Mouse (Mus musculus) heart, embryonic 12.5 days (tissue): ENCODE results near the gene Sema7a. TPM values are rescaled to one million over a fixed set of nuclear protein-coding genes. Genes with fewer than 3 reads are reported as not detected.

ENCODE experiments used
- ATAC-seq: fragments of 200-750 bp; cut with Nextera tagmentation; 2 replicates; pipeline ENCODE4 v1.8.0; 2017; ENCODE audit warnings: moderate TSS enrichment, moderate library complexity; ENCODE audit not compliant: insufficient number of reproducible peaks, low FRiP score
- H3K27ac ChIP-seq: fragments of 300-500 bp; sonication (generic); 2 replicates; pipeline ENCODE4 v1.5.1; 2016; ENCODE audit warnings: mild to moderate bottlenecking, moderate library complexity; ENCODE audit not compliant: poor library complexity, severe bottlenecking
- H3K27me3 ChIP-seq: fragments of 300-500 bp; sonication (generic); replicated peaks from 2 replicates; pipeline ENCODE4 v1.6.1; 2016; ENCODE audit warnings: mild to moderate bottlenecking, moderate library complexity
- H3K36me3 ChIP-seq: fragments of 300-500 bp; sonication (generic); 2 replicates; pipeline ENCODE4 v1.6.1; 2016; ENCODE audit warnings: mild to moderate bottlenecking, moderate library complexity
- H3K4me1 ChIP-seq: fragments of 300-500 bp; sonication (generic); replicated peaks from 2 replicates; pipeline ENCODE4 v1.6.1; 2016; ENCODE audit warnings: mild to moderate bottlenecking
- H3K4me2 ChIP-seq: fragments of 300-500 bp; sonication (generic); 2 replicates; pipeline ENCODE4 v1.6.1; 2016; ENCODE audit warnings: mild to moderate bottlenecking, moderate library complexity
- H3K4me3 ChIP-seq: fragments of 300-500 bp; sonication (generic); 2 replicates; pipeline ENCODE4 v1.5.1; 2016; ENCODE audit warnings: mild to moderate bottlenecking
- H3K9ac ChIP-seq: fragments of 300-500 bp; sonication (generic); 2 replicates; pipeline ENCODE4 v1.6.1; 2016; ENCODE audit warnings: mild to moderate bottlenecking, moderate library complexity
- H3K9me3 ChIP-seq: fragments of 300-500 bp; sonication (generic); replicated peaks from 2 replicates; pipeline ENCODE4 v1.6.1; 2016; ENCODE audit warnings: mild to moderate bottlenecking, moderate library complexity
- WGBS: fragments of 180-500 bp; shearing (Covaris S2); methylation state at CpG from one replicate; pipeline ENCODE4 v1.1.7; 2016; 5-methylcytosine and 5-hydroxymethylcytosine counted together
- polyA plus RNA-seq: library from polyadenylated mRNA; unstranded; fragments of >200 nt; fragmentation: Nextera tagmentation; extraction: Ambion mirVana; gene quantifications from 2 replicates; pipeline ENCODE4 v1.2.1, GENCODE M21; 2016

Sema7a gene
- polyA plus RNA-seq, 1 experiment from 2014 or later, result 0.14 TPM

GRCm38 (mm10) chr9:57961863-57962778 is 22.2 kb downstream of the Sema7a start:
- H3K4me2 ChIP-seq, result no peak overlapping the region
- H3K36me3 ChIP-seq, result no peaks in the 10 kb centered on the region
- H3K9ac ChIP-seq, result no peak overlapping the region
- whole genome bisulfite sequencing, result 56% methylated on average over 17 of the region's 17 CpGs
- no peak overlapping the region for H3K4me3 ChIP-seq
- H3K27ac ChIP-seq, result no peak overlapping the region
- peaks cover 32% of the 10 kb centered on the region for H3K4me1 ChIP-seq
- H3K27me3 ChIP-seq, result no peaks in the 10 kb centered on the region; the same call in 1 of the 2 replicates
- H3K9me3 ChIP-seq, result no peaks in the 10 kb centered on the region
- no peak for ATAC-seq

GRCm38 (mm10) chr9:57963249-57963997 is 23.5 kb downstream of the Sema7a start:
- Histone ChIP-seq H3K27me3 (no peaks in the 10 kb centered on the region; the same call in 1 of the 2 replicates), H3K9ac (no peak overlapping the region), H3K9me3 (no peaks in the 10 kb centered on the region), H3K4me1 (peaks cover 40% of the 10 kb centered on the region), H3K27ac (no peak overlapping the region), H3K4me2 (no peak overlapping the region), H3K36me3 (no peaks in the 10 kb centered on the region), H3K4me3 (no peak overlapping the region)
- ATAC-seq, result no peak
- 81% methylated on average over 4 of the region's 4 CpGs for WGBS

GRCm38 (mm10) chr9:57963998-57964395 is 24.1 kb downstream of the Sema7a start:
- ATAC-seq, result no peak
- Histone ChIP-seq H3K27me3 (no peaks in the 10 kb centered on the region; the same call in 1 of the 2 replicates), H3K4me2 (no peak overlapping the region), H3K4me3 (no peak overlapping the region), H3K9me3 (no peaks in the 10 kb centered on the region), H3K4me1 (peaks cover 40% of the 10 kb centered on the region), H3K9ac (no peak overlapping the region), H3K36me3 (no peaks in the 10 kb centered on the region), H3K27ac (no peak overlapping the region)
- WGBS, result 71% methylated on average over 5 of the region's 5 CpGs

- Histone ChIP-seq H3K9ac (no peak overlapping the region), H3K27ac (no peak overlapping the region), H3K4me3 (no peak overlapping the region), H3K36me3 (no peaks in the 10 kb centered on the region), H3K27me3 (no peaks in the 10 kb centered on the region; the same call in 1 of the 2 replicates), H3K4me2 (no peak overlapping the region), H3K9me3 (no peaks in the 10 kb centered on the region), H3K4me1 (peaks cover 37% of the 10 kb centered on the region)
- ATAC-seq, result no peak
- 83% methylated on average over 6 of the region's 6 CpGs for WGBS
These were observed 24.8 kb downstream of the Sema7a start for GRCm38 (mm10) chr9:57964528-57965250.

GRCm38 (mm10) chr9:57965281-57966185 is 25.6 kb downstream of the Sema7a start:
- 55% methylated on average over 12 of the region's 12 CpGs for WGBS
- H3K27ac ChIP-seq, result no peak overlapping the region
- H3K9ac ChIP-seq, result no peak overlapping the region
- H3K4me1 ChIP-seq, result peaks cover 28% of the 10 kb centered on the region
- no peak overlapping the region for H3K4me3 ChIP-seq
- no peak overlapping the region for H3K4me2 ChIP-seq
- no peak for ATAC-seq
- no peaks in the 10 kb centered on the region; the same call in 1 of the 2 replicates for H3K27me3 ChIP-seq
- no peaks in the 10 kb centered on the region for H3K36me3 ChIP-seq
- H3K9me3 ChIP-seq, result no peaks in the 10 kb centered on the region

GRCm38 (mm10) chr9:57967237-57967960 is 27.5 kb downstream of the Sema7a start:
- 45% methylated on average over 14 of the region's 14 CpGs for WGBS

GRCm38 (mm10) chr9:57968166-57968771 is 28.4 kb downstream of the Sema7a start:
- H3K4me3 ChIP-seq, result no peak overlapping the region

More at GRCm38 (mm10) chr9:57967237-57967960, 27.5 kb downstream of the Sema7a start:
- no peak overlapping the region for H3K27ac ChIP-seq
- no peaks in the 10 kb centered on the region; the same call in 1 of the 2 replicates for H3K27me3 ChIP-seq
- no peak overlapping the region for H3K9ac ChIP-seq
- H3K4me2 ChIP-seq, result no peak overlapping the region
- H3K4me1 ChIP-seq, result peaks cover 27% of the 10 kb centered on the region
- H3K36me3 ChIP-seq, result no peaks in the 10 kb centered on the region
- no peak for ATAC-seq
- H3K4me3 ChIP-seq, result no peak overlapping the region
- H3K9me3 ChIP-seq, result no peaks in the 10 kb centered on the region

GRCm38 (mm10) chr9:57968783-57969542 is 29.1 kb downstream of the Sema7a start:
- Histone ChIP-seq H3K9ac (no peak overlapping the region), H3K4me2 (no peak overlapping the region), H3K27ac (no peak overlapping the region), H3K4me1 (peaks cover 34% of the 10 kb centered on the region), H3K27me3 (no peaks in the 10 kb centered on the region; the same call in 1 of the 2 replicates), H3K9me3 (no peaks in the 10 kb centered on the region), H3K36me3 (no peaks in the 10 kb centered on the region), H3K4me3 (no peak overlapping the region)
- 76% methylated on average over 8 of the region's 8 CpGs for WGBS
- no peak for ATAC-seq

More at GRCm38 (mm10) chr9:57968166-57968771, 28.4 kb downstream of the Sema7a start:
- H3K4me2 ChIP-seq, result no peak overlapping the region
- H3K4me1 ChIP-seq, result peaks cover 28% of the 10 kb centered on the region
- no peak for ATAC-seq
- WGBS, result 85% methylated on average over 9 of the region's 9 CpGs
- H3K27ac ChIP-seq, result no peak overlapping the region
- no peaks in the 10 kb centered on the region for H3K9me3 ChIP-seq
- H3K9ac ChIP-seq, result no peak overlapping the region
- H3K27me3 ChIP-seq, result no peaks in the 10 kb centered on the region; the same call in 1 of the 2 replicates
- H3K36me3 ChIP-seq, result no peaks in the 10 kb centered on the region
